Mouse (Mus musculus): ENCODE results near the gene Dlx2.

Dlx2 gene

DNA sequence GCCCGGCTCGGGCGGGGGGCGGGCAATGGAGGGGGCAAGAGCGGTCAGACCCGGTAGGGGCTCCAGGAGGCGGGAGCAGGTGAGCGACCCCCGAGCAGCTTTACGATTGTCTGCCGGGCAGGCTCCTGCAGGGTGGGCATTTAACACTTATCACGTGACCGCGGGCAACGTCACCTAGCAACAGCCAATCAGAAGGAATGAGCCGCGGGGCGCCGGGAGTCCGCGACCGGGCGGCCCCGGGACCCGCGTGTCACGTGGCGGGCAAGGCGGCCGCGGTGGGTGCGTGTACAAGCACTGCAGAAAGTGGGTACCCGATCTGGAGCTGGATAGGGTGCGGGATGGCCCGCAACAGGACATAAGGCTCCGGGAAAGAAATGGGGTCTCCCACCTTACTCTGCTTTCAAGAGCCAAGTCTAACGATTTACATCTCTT is at the start of gene Dlx2:
Gene Dlx2, minus strand, starts transcription at position 115 of the 432 bp plus-strand sequence.
- no peak for DNase-seq

DNA sequence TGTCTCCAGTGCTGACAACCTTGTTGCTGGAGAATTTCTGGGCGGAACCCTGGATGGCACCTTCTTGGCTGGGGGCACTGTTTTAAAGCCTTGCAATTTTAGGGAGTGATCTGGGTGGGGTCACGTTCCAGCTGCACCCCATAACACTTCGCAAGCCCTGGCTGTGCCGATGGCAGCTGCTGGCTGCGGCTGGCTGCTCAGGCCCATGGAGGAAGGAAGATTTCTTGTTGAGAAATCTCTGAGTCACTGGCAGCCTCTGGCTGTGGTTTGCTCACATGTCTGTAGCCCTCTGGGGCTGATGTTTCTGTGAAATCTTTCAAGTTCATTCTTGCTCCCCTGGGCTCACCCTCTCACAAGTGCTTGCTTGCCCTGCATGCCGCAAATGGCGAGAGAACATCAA is 47.9 kb upstream of the Dlx2 start:
- no peak for DNase-seq

DNA sequence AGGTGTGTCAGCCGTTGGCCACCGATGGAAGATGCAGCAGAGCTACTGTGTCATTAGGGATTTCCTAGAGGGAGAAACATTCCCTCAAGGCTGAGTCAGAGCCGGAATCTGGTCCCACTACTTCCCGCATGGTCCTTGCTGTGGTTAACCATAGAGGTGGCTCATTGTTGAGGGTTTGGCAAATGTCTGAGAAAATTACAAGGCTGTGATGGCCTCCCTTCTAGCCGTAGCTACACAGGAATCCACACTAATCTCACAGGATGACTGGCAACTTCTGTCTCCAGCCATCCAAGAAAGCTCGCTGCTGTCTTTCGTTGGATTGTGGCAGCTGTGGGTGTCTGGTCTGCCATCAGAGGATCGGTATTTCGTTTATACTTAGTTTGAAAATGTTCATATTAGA is 42.6 kb upstream of the Dlx2 start:
- no peak for DNase-seq

DNA sequence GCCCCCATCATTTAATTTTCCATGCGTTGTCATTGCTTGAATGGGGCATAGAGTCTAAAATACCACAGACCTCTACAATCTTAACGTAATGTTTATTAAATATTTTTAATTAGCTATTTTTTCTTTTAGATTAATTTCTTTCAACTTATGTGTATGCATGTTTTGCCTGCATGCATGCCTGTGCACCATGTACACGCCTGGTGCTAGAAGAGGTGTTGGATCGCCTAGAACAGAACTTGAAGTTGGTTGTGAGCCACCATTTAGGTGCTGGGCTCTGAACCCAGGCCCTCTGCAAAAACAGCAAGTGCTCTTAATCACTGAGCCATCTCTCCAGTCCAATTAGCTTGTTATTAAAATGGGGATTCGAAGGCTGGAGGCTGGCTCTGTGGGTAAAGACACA is 34.9 kb upstream of the Dlx2 start:
- no peak for DNase-seq

DNA sequence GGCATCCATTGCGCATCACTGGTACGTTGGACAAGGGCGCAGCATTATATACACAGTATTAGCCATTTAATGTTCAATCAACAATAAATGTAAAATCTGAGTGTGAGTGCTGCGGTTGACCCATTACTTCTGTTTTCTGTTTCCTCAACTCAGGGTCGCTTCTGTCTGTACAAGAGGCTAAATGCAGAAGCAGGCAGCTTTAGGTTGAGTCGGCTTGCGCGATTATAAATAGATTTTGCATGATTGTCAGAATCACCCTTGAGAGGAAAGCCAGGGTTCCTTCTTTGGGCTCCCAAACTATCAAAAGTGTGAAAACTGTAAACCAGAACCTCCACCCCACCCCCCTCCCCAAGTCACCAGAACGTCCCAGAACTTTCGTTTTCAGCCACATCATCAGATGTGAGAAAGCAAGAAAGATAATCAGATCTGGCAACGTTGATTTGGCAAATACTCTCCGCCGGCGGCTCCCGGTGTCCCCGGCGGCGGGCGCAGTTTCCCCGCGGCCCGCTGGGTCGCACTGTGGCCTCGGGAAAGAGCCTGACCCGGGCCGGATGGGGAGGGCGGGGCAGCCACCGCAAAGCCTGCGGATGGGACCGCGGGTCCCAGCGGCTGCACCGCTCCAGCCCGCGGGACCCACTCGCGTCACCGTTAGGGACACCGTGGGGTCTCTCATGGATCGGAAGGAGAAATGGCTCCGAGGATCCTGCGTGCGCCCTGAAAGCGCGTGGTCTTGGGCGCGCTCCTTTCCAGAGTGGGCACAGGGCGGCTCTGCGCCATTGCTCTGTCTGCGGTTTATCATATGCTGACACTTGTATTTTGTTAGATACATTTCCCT is 34.3 kb upstream of the Dlx2 start:
- peak; percentile 24 for DNase-seq

DNA sequence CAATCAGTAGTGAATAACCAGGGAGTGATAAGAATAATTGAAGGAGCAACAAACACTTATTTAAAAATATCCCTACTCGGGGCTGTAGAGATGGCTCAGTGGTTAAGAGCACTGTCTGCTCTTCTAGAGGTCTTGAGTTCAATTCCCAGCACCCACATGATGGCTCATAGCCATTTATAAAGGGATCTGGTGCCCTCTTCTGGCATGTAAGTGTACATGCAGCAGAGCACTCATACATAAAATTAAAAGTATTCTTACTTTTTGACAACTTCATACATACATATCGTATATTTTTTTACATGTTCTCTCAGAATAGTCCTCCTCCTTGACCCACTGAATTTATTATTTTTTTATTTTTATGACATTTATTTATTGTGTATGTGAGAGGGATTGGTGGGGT is 30.5 kb upstream of the Dlx2 start:
- no peak for DNase-seq

DNA sequence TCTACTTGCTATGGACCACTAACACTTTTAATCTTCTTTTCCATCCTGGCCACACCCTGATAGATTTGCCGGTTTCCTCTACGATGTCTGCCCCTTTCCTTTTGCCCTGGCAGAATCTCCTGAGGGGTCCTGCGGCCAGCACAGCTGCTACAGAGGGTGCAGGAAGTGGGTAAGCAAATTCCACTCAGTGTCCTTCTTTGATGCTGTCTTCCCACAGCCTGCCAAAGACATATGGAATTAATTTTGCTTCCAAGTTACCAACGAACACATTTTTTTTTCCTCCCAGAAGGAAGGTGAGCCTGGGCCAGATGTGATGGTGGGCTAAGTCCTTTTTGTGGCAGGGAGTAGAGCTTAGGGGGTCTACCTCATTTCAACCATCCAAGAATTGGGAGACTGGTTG is 27.2 kb upstream of the Dlx2 start:
- no peak for DNase-seq

DNA sequence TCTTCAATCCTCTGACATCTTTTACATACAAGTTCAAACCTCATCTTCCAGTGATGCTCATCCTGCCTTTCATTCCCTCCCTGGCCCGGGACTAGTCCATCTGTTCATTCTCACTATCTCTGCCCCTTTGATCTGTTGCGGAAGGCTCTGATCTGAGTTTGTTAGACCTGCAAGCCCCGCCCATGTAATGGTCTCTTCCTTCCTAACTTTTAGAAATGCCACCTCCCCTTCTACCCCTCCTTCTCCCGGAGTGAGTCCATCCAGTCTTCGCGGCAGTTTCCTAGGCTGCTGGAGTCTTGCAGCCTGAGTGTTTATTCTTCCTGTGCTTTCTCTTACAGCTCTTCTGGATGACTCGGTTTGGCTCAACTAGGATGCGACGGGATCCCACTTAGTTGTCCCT is 19.9 kb upstream of the Dlx2 start:
- DNase-seq, result no peak

DNA sequence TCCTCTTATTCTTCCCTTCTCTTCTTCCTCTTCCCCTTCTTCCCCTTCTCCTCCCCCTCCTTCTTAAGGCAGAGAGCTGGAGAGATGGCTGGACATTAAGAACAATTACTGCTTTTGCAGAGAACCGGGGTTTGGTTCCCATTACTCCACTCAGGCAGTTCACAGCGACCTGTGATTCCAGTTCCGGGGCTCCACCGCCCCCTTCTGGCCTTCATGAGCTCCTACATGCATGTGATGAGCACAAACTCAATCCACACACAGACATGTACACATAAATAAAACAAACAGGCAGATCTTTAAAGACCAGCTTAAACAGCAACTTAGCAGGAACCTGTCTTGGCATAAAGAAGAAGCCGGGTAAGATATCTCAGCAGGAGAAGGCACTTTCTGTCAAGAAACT is 9.5 kb upstream of the Dlx2 start:
- no peak for DNase-seq

DNA sequence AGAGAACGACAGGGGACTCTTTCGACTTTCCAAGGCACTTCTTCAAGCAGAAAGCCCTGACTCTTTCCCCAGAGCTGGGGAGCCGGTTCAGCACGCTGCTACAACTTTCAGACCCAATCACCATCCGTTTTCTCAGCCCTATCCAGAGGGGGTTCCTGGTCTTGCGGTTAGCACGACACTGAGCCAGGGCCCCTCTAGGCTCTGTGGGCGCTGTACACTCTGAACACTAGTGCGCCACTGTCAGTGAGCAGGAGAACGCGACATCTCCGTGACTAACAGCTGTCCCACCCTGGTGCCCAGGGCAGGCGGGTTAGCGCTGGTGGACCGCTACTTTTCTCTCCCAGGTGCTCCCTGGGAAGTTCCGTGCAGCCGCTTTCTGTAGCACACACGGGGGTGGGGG is 5.2 kb upstream of the Dlx2 start:
- DNase-seq, result no peak

DNA sequence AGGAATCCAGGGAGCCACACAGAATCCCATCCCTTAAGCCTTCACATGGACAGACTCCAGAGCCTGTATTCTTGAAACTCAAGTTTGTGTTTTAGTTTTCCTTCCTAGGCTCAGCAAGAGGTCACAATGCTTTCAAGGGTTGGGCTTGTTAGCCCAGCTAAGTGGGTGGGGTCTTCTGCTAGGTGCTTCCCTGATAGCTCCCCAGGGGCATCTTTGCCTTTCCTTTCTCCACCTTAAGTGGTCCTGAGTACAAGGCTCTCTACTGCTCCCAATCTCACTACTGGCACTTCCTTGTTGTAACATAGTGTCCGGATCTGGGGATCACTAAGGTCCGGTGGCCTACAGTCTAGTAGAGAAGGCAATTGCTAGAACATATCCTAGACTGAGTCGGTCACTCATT is 3.8 kb upstream of the Dlx2 start:
- DNase-seq, result no peak

DNA sequence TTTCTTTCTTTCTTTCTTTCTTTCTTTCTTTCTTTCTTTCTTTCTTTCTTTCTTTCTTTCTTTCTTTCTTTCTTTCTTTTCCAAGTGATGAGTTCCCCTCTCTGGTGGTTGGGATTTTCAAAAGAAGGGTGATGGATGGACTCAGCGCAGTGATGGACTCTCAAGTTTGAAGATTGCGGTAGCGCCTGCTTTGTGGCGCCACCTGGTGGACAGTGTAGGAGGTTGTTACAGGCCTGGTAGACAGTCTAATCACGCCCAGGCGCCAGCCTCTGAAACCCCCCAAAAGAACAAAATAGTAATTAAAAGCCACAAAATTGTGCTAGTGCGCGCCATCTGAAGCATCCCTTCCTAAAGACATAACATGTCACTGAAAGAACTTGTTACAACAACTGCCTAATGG is 1.3 kb upstream of the Dlx2 start:
- DNase-seq, result peak; percentile 48

DNA sequence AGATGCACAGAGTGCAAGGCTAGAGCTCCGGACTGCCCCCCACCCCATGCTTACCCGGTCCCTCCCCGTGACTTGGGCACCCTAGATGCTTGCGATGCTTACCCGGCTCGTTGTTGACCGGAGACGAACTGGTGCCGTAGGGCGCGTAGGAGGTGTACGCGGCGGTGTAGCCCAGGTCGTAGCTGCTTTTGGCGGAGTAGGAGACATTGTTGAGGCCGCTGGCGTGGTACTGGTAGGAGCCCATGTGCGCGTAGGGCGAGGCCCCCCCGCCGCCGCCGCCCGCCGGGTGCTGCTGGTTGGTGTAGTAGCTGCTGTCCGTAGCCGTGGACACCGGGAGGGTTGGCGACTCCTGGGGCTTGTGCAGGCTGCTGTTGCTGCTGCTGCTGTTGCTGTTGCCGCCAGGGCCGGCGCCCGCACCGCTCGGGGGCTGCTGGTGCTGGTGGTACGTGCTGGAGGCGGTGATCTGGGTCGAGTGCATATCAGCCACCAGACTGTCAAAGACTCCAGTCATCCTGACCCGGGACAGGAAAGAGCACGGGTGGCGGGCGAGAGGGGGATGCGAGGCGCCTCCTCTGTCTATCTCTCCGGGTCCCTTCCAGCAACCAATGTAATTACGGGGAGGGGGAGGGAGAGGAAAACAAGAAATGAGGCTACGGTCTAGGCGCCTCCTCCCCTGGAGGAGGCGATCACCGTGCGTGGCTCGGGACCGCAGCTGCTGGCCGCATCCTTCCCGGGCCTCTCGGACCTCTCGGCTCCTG is 493 bp downstream of the Dlx2 start:
- no peak for DNase-seq

DNA sequence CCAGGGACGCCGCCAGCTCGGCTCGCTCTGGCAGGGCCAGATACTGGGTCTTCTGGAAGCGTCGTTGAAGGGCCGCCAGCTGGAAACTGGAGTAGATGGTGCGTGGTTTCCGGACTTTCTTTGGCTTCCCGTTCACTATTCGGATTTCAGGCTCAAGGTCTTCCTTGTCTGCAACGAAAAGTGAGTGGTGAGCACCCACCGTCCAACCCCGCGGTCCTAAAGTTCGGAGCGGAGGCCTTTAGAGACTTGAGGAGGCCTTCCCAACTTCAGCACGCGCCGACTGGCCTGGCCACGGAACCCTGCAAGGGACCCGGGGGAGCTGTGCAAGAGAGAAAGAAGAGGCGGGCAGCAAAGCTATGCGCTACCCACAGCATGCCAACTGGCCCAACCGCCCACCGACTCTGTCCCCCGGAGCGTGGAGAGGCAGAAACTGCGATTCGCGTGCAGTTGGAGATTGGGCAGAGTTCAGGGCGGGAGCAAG is 1.1 kb downstream of the Dlx2 start:
- DNase-seq, result no peak

DNA sequence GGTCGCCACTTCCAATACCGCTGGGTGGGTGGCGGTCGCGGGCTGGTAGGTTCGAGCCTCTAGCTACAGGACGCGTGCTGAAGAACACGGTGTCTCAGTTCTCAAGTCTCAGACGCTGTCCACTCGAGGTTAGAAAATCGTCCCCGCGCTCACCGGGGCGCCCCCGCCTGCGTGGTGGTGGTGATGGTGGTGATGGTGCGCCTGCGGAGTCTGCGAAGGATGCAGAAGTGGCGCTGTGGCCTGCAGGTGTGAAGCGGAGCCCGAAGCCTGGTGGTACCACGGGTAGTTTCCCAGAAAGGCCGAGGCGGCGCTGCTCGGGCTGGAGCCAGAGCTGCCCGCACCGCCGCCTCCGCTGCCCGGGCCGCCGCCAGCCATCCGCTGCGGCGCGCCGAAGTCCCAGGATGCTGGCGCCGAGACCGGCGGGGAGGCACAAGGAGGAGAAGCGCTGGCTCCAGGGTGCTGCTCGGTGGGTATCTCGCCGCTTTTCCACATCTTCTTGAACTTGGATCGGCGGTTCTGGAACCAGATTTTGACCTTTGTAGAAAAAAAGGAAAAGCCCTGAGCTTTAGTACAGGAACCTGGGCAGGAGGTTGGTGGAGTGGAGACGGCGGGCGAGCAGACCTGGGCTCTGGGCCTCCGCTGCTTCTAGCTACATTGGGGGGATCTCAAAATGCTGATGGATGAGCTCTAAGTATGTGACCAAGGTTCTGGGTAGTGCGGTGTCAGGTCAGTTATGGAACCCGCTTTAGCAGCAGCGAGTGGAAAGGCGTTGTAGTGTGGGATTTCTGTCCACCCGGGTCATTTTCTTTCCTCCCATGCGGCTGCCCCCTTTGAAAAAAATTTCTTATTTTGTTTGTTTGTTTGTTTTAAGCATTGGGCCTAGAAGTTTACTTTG is 1.9 kb downstream of the Dlx2 start:
- no peak for DNase-seq

DNA sequence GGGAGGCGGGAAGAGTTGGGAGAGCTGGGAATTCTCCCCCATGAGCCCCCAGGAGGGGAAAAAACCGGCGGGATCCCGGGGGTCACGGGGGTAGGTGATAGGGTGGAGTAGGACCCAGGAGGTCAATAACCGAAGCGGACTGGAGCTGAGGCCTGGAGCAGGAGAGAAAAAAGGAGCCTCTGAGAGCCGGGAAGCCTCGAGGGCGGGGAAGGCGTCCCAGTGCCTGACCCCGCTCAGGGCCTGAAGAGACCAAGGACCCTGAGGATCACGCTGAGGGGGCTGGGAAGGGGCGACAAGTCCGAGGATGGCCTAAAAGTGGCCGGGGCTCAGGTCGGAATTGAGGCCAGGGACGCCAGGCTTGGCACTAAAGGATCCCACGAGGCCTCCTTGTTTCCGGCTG is 2.6 kb downstream of the Dlx2 start:
- DNase-seq, result no peak

DNA sequence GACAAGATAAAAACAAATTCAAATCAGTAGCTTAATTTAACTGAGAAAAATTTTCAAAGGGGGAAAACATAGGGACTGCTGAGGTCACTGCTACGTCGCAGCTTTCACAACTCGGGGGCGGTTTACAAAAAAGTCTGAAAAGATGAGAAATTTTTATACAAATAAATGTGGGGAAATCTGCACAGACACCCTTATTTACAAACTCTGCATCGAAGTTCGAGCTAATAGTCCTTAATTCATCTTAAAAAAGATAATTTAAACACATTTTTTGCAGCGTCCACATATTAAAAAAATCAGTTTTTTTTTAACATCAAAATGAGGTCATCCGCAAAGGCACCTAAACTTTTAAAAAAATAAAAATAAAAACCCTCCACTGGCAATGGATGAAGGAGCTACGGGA is 3.0 kb downstream of the Dlx2 start:
- DNase-seq, result no peak

DNA sequence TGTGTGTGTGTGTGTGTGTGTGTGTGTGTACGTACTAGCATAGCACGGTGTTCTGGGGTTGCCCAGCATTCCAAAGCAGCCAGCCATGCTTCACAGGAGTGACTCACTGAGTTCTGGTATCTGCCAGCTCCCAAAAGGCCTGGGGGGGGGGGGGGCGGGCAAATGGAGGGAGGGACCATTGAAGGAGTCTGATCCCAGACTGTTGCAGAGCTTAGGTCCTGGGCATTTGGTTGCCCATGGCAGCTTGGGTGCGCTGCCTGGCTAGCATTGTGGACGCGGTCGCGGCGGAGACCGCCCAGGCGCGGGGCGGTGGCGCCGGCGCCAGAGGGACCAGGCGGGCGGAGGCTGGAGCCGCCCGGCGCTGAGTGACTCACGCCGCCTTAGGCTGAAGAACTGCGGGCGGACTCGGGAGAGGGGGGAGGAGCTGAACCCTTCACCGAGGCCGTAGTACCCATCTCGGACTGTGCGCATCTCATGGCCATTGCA is 3.7 kb downstream of the Dlx2 start:
- DNase-seq, result no peak

DNA sequence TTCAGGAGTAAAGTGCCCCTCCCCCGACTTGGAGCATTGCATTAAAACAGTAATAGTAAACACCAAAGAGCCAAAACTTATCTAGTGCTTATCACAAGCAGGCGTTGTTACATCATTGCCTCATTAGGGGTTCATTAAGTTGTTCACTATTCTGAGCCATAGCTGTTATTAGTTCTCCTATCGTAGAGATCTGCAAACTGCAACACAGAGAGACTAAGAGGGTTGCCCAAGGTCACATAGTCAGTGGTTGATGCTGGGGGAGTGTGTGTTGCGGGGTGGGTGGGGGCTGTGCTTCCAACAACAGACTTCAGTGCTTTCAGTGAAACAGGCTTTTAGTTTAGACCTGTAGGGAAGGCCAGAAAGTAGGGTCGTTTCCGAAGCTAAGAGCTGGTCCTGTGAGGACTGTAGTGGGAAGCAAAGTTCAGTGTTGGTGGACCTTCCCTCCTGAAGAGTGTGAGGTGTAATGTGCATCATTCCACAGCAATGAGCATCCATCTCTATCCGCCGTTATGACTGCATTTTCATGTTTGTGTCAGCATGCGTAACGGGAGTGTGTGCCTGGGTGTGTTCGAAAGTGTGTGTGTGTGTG is 4.2 kb downstream of the Dlx2 start:
- no peak for DNase-seq

DNA sequence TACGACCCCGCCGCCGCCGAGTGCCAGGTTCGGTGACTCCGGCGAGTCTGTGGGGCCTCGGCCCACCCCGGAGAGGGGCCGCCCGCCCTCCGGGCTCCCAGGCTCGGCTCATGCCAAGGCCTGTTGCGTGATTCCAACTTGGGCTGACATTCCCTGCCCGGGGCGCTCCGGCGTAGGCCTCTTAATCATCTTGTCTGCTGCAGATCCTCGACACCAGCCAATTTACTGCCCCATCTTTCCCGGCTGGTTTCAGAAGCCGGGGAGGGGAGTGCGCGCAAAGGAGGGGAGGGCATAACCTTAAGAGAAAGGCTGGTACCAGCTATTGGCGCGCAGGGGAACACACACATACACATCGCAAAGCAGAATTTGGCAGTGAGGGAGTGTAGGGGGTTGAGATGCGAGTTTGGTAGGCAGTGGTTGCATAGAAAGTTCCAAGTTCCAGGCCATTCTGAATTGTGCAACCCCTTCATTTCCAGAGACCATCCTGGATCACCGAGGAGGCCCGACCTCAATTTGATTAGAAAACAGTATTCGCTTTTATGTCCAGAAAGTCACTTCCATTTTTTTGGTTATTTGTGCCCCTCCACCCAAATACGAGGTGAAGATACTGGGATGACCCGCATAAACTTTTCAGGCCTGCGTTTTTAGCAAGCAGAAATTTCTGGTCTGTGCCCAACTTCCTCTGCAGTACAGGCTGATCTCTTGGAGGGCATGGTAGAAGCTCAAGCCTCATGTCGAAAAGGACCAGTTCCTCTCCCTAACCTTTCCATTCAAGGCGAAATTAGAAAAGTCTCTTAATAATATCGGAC is 4.9 kb downstream of the Dlx2 start:
- DNase-seq, result no peak

DNA sequence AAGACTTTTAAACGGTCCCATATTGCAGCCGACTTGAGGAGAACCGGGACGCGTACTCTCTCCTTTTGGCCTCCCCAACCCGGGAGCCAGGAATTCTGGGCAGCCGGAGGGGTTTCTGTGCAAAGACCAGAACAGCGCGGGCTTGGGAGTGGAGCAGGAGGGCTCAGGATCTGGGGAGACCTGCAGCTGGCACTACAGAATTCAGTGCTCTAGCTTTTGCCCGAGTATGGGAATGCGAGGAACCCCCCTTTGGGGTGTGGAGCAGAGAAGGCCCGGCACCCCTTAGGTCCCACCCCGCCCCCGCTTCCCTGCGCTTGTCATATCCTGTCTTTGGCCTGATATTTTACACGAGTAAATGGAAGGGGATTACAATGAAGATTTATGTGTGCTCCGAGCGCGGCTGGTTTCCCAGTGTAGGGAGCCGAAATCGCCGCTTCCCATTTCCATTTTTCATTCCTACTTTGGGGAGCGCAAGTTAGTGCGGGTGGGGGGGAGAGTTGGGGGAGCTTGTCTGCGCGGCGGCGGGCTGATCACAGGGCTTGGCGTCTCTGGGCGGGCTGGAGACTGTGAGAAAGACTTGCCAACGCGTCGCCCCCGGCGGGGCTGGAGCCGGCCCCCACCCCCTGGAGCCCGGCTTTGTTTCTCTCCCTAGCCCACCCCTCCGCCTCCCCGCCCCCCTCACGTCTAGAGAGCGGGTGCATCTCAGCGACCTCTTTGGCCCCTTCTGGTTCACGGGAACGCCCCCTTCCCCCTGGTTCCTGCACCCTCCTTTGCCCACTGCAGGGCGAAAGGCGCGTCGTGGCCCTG is 5.7 kb downstream of the Dlx2 start:
- no peak for DNase-seq
